Mouse (Mus musculus): ENCODE results near the gene Rbm18. TPM values are rescaled to one million over a fixed set of nuclear protein-coding genes. Genes with fewer than 3 reads are reported as not detected.
A peak's percentile ranks its signal among the peaks of the same experiment; 100 is the strongest.
"Not testable (repeated sequence)": the region's sequence is repeated elsewhere in the genome, so short reads cannot be mapped to it uniquely, and the experiment has no call there.

Rbm18 gene
- total and polyA plus RNA-seq, 2 experiments from 2014 or later = 61.4 to 98.7 TPM

DNA sequence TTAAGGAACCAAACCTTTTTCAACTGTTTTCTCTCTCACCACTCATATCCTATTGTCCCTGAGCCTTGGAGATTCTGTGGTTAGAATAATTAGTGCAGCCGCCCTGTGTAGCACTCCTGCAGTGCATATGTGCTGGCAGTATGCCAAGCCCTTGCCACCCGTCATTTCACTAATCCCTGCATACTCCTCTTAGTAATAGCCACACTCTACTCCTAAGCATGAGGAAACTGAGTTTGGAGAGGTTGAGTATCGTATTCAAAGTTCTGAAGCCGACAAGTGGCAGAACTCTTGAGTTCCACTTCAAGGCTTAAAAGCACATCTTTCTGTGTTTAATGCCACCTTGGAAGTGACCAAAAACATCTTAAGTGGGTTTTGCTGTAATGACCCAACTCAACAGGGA, 35.6 kb upstream of the Rbm18 start:
- TF ChIP-seq CTCF (IDR thresholded peaks at IDR 0.05; ENCODE audit: low read depth) = no peak
- no peaks in the 10 kb centered on the region for H3K4me1 ChIP-seq (ENCODE audit: insufficient read depth)
- WGBS = 42% methylated on average over 4 of the region's 4 CpGs
- H3K4me2 ChIP-seq (ENCODE audit: low read depth) = no peak overlapping the region
- DNase-seq = no peak
- peaks cover 4% of the 10 kb centered on the region; the same call in 1 of the 2 replicates for H3K36me3 ChIP-seq (ENCODE audit: insufficient read depth)
- H3K9me3 ChIP-seq (ENCODE audit: low read length) = no peaks in the 10 kb centered on the region
- H3K4me3 ChIP-seq (ENCODE audit: low read depth, low read length) = no peak overlapping the region
- no peak for ATAC-seq
- H3K27me3 ChIP-seq (ENCODE audit: insufficient read depth, low read length) = no peaks in the 10 kb centered on the region
- no peak overlapping the region for H3K9ac ChIP-seq
- H3K27ac ChIP-seq (ENCODE audit: low read depth, low read length) = no peak overlapping the region

DNA sequence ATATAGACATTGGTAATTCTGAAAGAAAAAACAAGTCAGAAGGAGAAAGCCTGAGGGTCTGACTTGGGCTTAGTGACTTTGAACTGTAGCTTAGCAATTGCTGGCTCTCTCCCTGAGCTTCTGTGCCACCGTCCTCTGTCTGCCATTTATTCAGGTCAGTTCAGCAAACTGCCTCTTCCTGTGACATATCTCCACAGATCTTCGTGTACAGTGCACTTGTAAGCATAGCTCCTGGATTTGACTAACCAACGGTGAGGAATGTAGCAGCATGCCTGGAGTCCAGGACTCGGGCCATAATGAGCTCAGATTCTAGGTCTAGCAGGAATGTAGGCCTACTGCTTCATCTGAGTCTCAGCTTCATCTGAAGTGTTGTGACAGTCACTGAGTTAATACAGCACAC, 32.6 kb upstream of the Rbm18 start:
- DNase-seq (no peak), ATAC-seq (no peak)
- TF ChIP-seq CTCF (IDR thresholded peaks at IDR 0.05; ENCODE audit: low read depth) = no peak
- no peak overlapping the region for H3K4me2 ChIP-seq (ENCODE audit: low read depth)
- no peak overlapping the region for H3K9ac ChIP-seq
- no peaks in the 10 kb centered on the region for H3K9me3 ChIP-seq (ENCODE audit: low read length)
- WGBS = 84% methylated on average over 4 of the region's 4 CpGs
- H3K4me1 ChIP-seq (ENCODE audit: insufficient read depth) = no peaks in the 10 kb centered on the region
- no peak overlapping the region for H3K27ac ChIP-seq (ENCODE audit: low read depth, low read length)
- H3K4me3 ChIP-seq (ENCODE audit: low read depth, low read length) = no peak overlapping the region
- H3K36me3 ChIP-seq (ENCODE audit: insufficient read depth) = no peaks in the 10 kb centered on the region
- H3K27me3 ChIP-seq (ENCODE audit: insufficient read depth, low read length) = no peaks in the 10 kb centered on the region

DNA sequence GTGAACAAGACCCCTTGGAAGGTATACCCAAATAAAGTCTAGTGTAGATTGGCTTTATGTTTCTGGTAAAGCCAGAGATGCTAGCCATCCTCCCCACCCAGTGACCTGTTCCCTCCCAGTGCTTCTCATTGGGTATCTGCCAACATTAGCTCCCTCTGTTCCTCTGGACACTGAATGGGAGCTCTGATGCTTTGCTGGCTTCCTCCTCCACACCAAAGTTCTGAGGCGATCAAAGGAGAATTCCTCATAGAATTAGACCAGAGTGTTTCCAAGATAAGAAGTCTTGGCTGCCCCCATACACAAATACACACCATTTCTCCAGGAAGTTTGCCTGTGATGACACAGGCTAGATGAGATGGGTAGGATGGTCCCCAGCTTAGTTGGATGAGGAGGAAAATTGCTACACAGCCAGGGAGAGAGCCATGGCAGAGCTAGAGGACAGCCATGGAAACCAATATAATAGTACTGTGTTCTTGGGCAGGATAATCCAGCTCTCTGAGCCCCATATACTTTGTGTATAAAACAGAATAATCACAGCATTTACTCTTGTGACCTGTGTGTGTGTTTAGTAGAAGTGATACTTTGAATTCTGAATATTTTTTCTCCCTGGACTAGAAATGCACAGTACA, 31.5 kb upstream of the Rbm18 start:
- no peaks in the 10 kb centered on the region for H3K9me3 ChIP-seq (ENCODE audit: low read length)
- H3K4me2 ChIP-seq (ENCODE audit: low read depth) = no peak overlapping the region
- no peak for DNase-seq
- WGBS = 73% methylated on average over 1 of the region's 1 CpGs
- no peaks in the 10 kb centered on the region for H3K27me3 ChIP-seq (ENCODE audit: insufficient read depth, low read length)
- H3K36me3 ChIP-seq (ENCODE audit: insufficient read depth) = no peaks in the 10 kb centered on the region
- no peak overlapping the region for H3K9ac ChIP-seq
- H3K4me1 ChIP-seq (ENCODE audit: insufficient read depth) = no peaks in the 10 kb centered on the region
- no peak overlapping the region for H3K27ac ChIP-seq (ENCODE audit: low read depth, low read length)
- ATAC-seq = 0 out of 2 replicates have a peak, but pooled peaks have one; percentile 43
- no peak overlapping the region for H3K4me3 ChIP-seq (ENCODE audit: low read depth, low read length)
- no peak for TF ChIP-seq CTCF (IDR thresholded peaks at IDR 0.05; ENCODE audit: low read depth)

DNA sequence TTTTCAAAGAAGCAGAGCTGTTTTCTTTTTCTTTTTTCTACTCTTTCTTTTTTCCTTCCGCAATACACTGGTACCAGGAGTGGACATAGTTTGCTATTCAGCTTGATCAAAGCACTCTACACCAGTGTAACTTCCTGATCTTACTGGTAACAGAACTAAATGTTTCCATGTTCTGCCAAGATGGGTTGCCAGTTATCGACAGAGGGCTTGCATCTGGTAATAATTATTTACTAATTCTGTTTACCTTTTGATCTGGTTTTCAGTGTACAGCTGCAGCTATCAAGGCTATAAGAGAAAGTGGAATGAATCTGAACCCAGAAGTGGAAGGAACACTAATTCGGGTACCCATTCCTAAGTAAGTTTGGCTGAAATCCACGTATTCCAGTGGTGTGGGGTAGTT, 22.8 kb upstream of the Rbm18 start:
- Histone ChIP-seq H3K4me2 (ENCODE audit: low read depth) (no peak overlapping the region), H3K4me3 (ENCODE audit: low read depth, low read length) (no peak overlapping the region), H3K4me1 (ENCODE audit: insufficient read depth) (no peaks in the 10 kb centered on the region), H3K27me3 (ENCODE audit: insufficient read depth, low read length) (no peaks in the 10 kb centered on the region), H3K36me3 (ENCODE audit: insufficient read depth) (peaks cover 10% of the 10 kb centered on the region), H3K27ac (ENCODE audit: low read depth, low read length) (no peak overlapping the region), H3K9ac (no peak overlapping the region), H3K9me3 (ENCODE audit: low read length) (no peaks in the 10 kb centered on the region)
- 88% methylated on average over 4 of the region's 4 CpGs for WGBS
- ATAC-seq (no peak), DNase-seq (no peak)
- no peak for TF ChIP-seq CTCF (IDR thresholded peaks at IDR 0.05; ENCODE audit: low read depth)

DNA sequence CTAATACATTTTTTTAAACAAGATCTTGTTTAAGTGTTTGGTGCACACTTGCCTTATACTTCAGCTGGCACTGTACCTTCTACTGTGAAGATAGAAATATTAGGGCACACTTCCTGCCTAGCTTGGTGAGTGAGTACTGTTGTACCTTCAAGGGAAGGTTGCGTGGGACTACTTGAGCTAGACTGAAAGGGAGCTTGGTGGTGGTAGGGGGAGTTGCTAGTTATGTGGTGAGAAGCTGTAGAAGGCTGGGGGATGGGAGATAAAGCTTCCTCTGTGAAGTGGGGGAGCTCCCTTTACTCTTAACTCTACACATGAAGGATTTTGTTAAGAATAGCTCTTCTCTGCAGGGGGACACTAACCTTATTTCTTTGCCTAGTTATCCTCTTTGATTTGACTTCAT, 20.9 kb upstream of the Rbm18 start:
- H3K4me1 ChIP-seq (ENCODE audit: insufficient read depth) = no peaks in the 10 kb centered on the region
- H3K4me2 ChIP-seq (ENCODE audit: low read depth) = no peak overlapping the region
- H3K9me3 ChIP-seq (ENCODE audit: low read length) = no peaks in the 10 kb centered on the region
- no peak overlapping the region for H3K4me3 ChIP-seq (ENCODE audit: low read depth, low read length)
- no peaks in the 10 kb centered on the region for H3K27me3 ChIP-seq (ENCODE audit: insufficient read depth, low read length)
- ATAC-seq = no peak
- H3K9ac ChIP-seq = no peak overlapping the region
- 91% methylated on average over 1 of the region's 1 CpGs for WGBS
- no peak overlapping the region for H3K27ac ChIP-seq (ENCODE audit: low read depth, low read length)
- H3K36me3 ChIP-seq (ENCODE audit: insufficient read depth) = peaks cover 14% of the 10 kb centered on the region
- DNase-seq = no peak
- no peak for TF ChIP-seq CTCF (IDR thresholded peaks at IDR 0.05; ENCODE audit: low read depth)

DNA sequence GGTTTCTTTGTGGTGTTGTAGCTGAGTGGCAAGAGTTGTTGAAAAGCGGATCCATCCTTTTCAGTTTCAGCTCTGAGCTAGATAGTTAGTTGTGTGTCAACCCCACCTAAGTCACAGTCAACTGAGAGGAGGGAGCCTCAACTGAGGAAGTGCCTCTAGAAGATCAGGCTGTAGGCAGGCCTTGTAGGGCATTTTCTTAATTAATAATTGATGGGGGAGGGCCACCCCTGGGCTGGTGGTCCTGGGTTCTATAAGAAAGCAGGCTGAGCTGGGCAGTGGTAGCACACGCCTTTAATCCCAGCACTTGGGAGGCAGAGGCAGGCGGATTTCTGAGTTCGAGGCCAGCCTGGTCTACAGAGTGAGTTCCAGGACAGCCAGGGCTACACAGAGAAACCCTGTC, 15.8 kb upstream of the Rbm18 start:
- not testable (repeated sequence) for H3K27ac ChIP-seq (ENCODE audit: low read depth, low read length); H3K4me2 ChIP-seq (ENCODE audit: low read depth); H3K4me3 ChIP-seq (ENCODE audit: low read depth, low read length); H3K27me3 ChIP-seq (ENCODE audit: insufficient read depth, low read length); DNase-seq; ATAC-seq; H3K9ac ChIP-seq; H3K4me1 ChIP-seq (ENCODE audit: insufficient read depth); H3K9me3 ChIP-seq (ENCODE audit: low read length)
- 98% methylated on average over 4 of the region's 4 CpGs for WGBS
- H3K36me3 ChIP-seq (ENCODE audit: insufficient read depth) = peaks cover 13% of the 10 kb centered on the region

- no peak for ATAC-seq
Measured at GRCm38 (mm10) chr2:36148876-36149365, 12.3 kb upstream of the Rbm18 start.

More at GRCm38 (mm10) chr2:36148876-36149365, 12.3 kb upstream of the Rbm18 start:
- no peaks in the 10 kb centered on the region for H3K27me3 ChIP-seq (ENCODE audit: insufficient read depth, low read length)
- no peak overlapping the region for H3K4me2 ChIP-seq (ENCODE audit: low read depth)
- 91% methylated on average over 7 of the region's 7 CpGs for WGBS
- no peaks in the 10 kb centered on the region for H3K9me3 ChIP-seq (ENCODE audit: low read length)
- no peak overlapping the region for H3K27ac ChIP-seq (ENCODE audit: low read depth, low read length)
- H3K9ac ChIP-seq = no peak overlapping the region
- H3K36me3 ChIP-seq (ENCODE audit: insufficient read depth) = peaks cover 11% of the 10 kb centered on the region; the same call in 1 of the 2 replicates
- no peak overlapping the region for H3K4me3 ChIP-seq (ENCODE audit: low read depth, low read length)
- H3K4me1 ChIP-seq (ENCODE audit: insufficient read depth) = no peaks in the 10 kb centered on the region
- DNase-seq = no peak
- no peak for TF ChIP-seq CTCF (IDR thresholded peaks at IDR 0.05; ENCODE audit: low read depth)
